Mouse (Mus musculus): ENCODE measurements around the gene Inhbe.

Inhbe gene

GRCm38 (mm10) chr10:127353909-127354895, at the start of gene Inhbe:
Gene Inhbe (minus strand): TSS chr10:127354411.
- no peak for DNase-seq (ENCODE audit: low spot score)

GRCm38 (mm10) chr10:127391774-127392173, 37.6 kb upstream of the Inhbe start:
- DNase-seq (ENCODE audit: low spot score), result no peak

- DNase-seq (ENCODE audit: low spot score), result no peak
Measured at GRCm38 (mm10) chr10:127381743-127382134, 27.5 kb upstream of the Inhbe start.

- DNase-seq (ENCODE audit: low spot score), result peak; percentile 63
Measured at GRCm38 (mm10) chr10:127380767-127381742, 26.8 kb upstream of the Inhbe start.

- DNase-seq (ENCODE audit: low spot score), result peak; percentile 93
Measured at GRCm38 (mm10) chr10:127380251-127380691, 26.1 kb upstream of the Inhbe start, which contains the start of gene R3hdm2. Gene R3hdm2 (plus strand): TSS chr10:127380327.

GRCm38 (mm10) chr10:127379654-127380053, 25.4 kb upstream of the Inhbe start:
- no peak for DNase-seq (ENCODE audit: low spot score)

GRCm38 (mm10) chr10:127377700-127378099, 23.5 kb upstream of the Inhbe start:
- no peak for DNase-seq (ENCODE audit: low spot score)

- no peak for DNase-seq (ENCODE audit: low spot score)
Measured at GRCm38 (mm10) chr10:127371023-127371422, 16.8 kb upstream of the Inhbe start.

GRCm38 (mm10) chr10:127369834-127370820, 15.9 kb upstream of the Inhbe start, which contains the start of gene Inhbc:
Gene Inhbc (minus strand): TSS chr10:127370431.
- DNase-seq (ENCODE audit: low spot score), result no peak

- DNase-seq (ENCODE audit: low spot score), result no peak
Measured at GRCm38 (mm10) chr10:127368273-127368672, 14.1 kb upstream of the Inhbe start.

- no peak for DNase-seq (ENCODE audit: low spot score)
Measured at GRCm38 (mm10) chr10:127367116-127367515, 12.9 kb upstream of the Inhbe start.

GRCm38 (mm10) chr10:127360714-127361113, 6.5 kb upstream of the Inhbe start:
- no peak for DNase-seq (ENCODE audit: low spot score)

GRCm38 (mm10) chr10:127355336-127355735, 1.1 kb upstream of the Inhbe start:
- no peak for DNase-seq (ENCODE audit: low spot score)

- DNase-seq (ENCODE audit: low spot score), result no peak
Measured at GRCm38 (mm10) chr10:127352766-127353165, 1.4 kb downstream of the Inhbe start.

GRCm38 (mm10) chr10:127352187-127352586, 2.0 kb downstream of the Inhbe start:
- no peak for DNase-seq (ENCODE audit: low spot score)

- DNase-seq (ENCODE audit: low spot score), result no peak
Measured at GRCm38 (mm10) chr10:127351719-127352118, 2.5 kb downstream of the Inhbe start.

- DNase-seq (ENCODE audit: low spot score), result no peak
Measured at GRCm38 (mm10) chr10:127351285-127351595, 3.0 kb downstream of the Inhbe start.

- peak; percentile 71 for DNase-seq (ENCODE audit: low spot score)
Measured at GRCm38 (mm10) chr10:127350594-127351284, 3.5 kb downstream of the Inhbe start.

- no peak for DNase-seq (ENCODE audit: low spot score)
Measured at GRCm38 (mm10) chr10:127349810-127350209, 4.4 kb downstream of the Inhbe start.

GRCm38 (mm10) chr10:127348957-127349356, 5.3 kb downstream of the Inhbe start:
- no peak for DNase-seq (ENCODE audit: low spot score)
